Mouse (Mus musculus): ENCODE measurements around the gene Ahnak2.

- TF ChIP-seq CTCF (IDR thresholded peaks at IDR 0.05; ENCODE audit: low read depth) = no peak
- TF ChIP-seq EP300 (IDR thresholded peaks at IDR 0.05; ENCODE audit: low read depth) = no peak
Observed at GRCm38 (mm10) chr12:112835046-112835445, 32.6 kb upstream of the Ahnak2 start.

All from liver, postnatal 0 days (tissue).